Mouse (Mus musculus) layer of hippocampus, adult 18-20 months (tissue): ENCODE measurements around the gene Rps23. TPM values are rescaled to one million over a fixed set of nuclear protein-coding genes. Genes with fewer than 3 reads are reported as not detected.
"Not testable (repeated sequence)": the region's sequence is repeated elsewhere in the genome, so short reads cannot be mapped to it uniquely, and the experiment has no call there.

Experiments used
- DNase-seq, 2 experiments: peaks; one replicate each; pipeline ENCODE4 v3.0.0; 2022; ENCODE audit warnings: low spot score in 2 of 2
- long read RNA-seq: library from polyadenylated mRNA; stranded (forward); transcript quantifications from one replicate; pipeline ENCODE4 v2.0.0, GENCODE M21; 2021
- total RNA-seq, 2 experiments: library from RNA; stranded (reverse); gene quantifications; 2 replicates each; pipeline ENCODE4 v1.2.3; 2021

The Rps23 gene
- 100 to 1,000 TPM; 231 to 265 TPM for total RNA-seq
- long read RNA-seq, transcript Rps23-201 (4 exons, 937 nt), result major isoform, 56 of 59 reads
- long read RNA-seq, partial matches to known transcripts, result 2 of 59 reads
- long read RNA-seq, other reads (novel, unspliced or antisense), result 0 of 59 reads

DNA sequence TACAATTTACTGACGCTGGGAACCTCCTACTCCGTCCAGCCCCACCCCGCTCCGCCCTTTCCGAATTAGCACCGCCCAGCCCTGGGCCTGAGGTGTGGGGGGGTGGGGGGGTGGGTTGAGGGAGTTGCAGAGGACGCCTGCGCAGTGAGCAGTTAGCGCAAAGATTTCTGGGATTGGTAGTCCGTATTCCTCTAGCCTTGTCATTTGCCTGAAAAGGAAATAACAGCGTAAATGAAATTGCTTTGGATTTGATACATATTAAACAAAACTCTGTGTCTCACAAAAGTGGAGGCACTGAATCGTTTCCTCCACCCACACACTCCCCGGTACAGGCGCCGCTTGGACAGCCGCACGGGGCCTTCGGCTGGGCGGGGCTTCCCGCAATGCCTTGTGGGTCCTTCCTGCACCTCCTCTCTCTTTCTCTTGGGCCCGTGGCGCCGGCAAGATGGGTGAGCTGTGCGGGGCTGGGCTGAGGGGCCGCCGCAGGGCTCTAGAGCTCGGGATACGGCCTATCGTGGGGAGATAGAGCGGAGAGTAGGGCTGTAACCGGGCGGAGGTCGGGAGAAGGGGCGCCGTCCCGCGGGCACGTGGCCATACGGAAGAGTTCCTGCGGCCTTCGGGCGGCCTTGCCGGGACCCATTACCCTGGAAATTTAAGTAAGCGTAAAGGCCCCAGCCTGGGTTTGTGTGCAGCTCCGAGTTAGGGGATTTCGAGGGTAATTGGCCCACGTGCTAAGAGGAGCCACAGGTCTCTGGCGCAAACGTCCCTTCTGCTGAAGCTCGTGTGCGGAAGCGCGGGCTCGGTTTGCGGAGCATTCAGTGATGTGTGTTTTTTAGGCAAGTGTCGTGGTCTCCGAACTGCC is at the start of gene Rps23:
TSS of gene Rps23 (plus strand) at position 208 of the 862 bp plus-strand sequence.
- peak; percentile 88 to 92 for DNase-seq

DNA sequence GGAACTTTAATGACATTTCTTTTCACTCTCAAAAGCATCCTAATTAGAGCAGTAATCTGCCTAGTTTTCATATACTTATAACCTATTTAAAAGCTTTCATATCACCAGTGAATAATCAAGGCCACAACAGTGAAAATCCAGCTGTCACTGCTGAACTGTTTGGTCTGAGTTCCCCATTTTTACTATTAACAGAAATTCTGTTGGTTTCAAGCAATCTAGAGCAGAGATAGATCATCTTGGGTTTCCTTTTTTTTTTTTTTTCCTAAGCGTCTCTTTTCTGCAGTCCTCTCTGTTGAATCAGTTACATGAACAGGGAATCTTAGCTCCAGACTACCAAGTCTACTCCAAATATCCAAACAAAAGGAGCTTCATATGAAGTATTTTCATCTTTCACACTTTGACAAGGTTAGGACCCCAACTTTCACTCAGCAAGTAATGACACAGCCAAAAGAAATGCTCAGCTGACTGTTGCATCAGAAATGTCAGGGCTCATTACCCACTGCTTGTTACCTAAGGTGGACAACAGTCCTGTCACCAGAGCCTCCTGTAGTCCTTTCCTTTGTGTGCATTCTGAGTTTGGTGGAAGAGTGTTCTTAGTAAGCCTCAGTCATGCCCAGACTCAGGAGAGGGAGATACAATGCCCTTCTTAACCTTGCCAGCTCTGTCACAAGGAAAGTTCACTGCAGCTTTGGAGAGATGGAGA is 40.9 kb upstream of the Rps23 start:
- no peak for DNase-seq

DNA sequence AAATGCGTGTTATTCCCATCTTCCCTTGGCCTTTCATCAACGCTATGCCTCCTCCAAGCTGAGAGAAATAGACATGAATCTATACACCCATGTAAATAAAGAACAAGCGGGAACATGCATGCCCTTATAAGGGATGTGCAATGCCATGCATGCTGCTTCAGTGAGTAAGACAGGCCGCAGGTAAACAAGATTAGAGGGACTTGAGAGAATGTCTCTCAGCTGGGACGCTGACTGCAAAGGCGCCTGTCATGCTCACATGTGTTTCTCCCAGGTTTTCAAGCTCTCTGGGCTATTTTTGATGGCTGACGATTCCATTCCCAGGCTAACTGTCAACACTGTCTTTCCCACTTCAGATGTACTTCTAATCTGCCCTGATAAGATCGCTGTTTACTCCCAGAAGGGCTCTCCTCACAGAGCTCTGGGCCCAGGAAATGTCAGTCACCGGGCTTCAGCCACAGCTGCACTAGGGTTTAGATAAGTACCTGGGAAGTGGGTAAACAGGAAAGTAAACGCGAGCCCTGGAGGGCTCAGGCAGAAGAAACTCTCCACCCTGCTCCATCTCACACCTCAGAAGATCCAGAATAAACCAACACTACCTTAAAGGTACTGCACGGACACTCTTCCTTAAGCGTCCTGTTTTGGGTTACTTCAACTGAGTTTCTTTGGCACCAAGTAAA is 36.8 kb upstream of the Rps23 start:
- DNase-seq, result no peak

DNA sequence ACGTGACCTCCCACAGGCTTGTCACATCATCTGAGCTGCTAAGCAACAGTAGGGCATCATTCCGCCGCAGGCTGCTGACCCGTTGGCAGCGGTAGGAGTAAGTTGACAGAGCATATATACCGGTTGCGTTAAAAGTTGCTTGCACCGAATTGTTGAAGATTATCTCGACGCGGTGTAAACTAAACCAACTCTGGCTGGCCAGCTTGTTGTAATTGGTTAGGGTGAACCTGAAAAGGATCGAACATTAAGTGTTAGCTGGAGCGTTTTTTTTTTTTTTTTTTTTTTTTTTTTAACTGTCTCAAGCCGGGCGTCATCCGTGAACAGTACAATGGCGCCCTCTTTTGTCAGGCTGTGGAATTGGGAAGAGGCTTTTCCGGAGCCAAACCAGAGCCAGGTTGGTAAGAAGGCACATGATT is 36.2 kb upstream of the Rps23 start:
- DNase-seq, result peak; percentile 30 to 85

DNA sequence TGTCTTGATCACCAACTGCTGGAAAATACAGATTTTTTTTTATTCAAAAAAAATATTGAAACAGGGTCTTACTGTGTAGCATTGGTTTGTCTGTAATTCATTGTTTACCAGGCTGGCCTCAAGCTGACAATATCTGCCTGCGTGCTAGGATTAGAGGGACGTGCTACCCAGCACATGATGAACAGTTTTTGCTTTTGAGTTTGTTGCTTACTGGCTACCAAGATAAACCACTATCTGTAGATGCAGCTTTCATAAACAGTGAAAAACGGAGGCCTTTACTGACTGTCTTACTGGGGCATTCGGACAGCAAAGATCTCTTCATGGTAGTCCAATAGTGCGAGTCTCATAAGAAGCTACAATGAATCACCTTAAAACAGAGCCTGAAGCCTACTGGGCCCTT is 32.6 kb upstream of the Rps23 start:
- DNase-seq, result no peak

DNA sequence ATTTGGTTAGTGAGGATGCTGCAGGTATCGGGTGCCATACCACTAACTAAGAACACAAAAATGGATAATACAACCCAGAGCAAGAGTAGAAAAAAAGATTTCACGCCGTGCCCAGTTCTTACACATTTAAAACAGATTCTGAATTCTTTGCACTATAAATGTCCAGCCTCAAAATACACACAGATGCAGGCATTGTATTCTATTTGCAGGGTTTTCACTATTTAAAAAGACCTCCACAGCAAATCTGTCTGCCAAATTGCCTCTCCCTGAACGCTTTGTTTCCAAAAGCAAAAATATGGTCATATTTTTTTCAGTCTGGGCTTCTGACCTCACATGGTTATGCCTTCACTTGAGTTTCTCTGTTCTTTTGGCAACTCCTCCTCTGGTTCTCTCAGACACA is 27.9 kb upstream of the Rps23 start:
- DNase-seq, result no peak

DNA sequence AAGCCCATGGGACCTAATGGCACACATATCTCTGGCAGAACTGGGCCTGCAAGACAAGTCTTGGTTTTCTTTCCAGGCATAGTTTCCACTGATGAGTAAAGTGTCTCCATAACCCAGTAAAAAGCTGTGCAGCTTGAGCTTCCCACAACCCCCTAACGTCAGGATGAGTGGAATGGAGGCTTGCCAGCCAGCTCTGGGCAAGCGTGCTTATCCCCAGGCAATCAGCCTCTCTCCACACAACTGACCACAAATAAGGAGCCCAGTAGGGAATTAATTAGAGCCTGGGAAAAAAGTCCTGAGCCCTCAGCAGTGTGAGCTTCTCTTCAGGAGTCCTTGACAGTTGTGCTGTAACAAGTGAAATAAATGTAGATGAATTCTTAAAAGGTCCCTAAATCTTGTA is 26.7 kb upstream of the Rps23 start:
- peak in 1 of 2 experiments; percentile 36 for DNase-seq

DNA sequence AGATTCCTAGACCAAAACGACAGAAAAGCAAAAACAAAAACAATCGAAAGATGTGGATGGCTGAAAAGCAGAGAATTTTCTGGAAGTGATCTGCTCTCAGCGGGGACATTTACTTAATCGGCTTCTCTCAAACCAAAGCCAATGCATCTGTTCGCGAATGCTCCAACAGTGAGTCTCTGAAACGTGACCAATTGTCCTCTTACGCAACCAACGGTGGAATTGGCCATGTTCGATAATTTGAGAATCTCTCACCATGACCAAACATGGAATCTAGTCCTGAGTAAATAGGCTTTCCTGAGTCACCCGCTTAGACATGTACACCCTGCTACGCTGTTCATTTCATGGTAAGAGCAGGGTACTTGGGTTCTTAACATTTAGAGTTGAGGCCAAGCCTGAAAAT is 25.9 kb upstream of the Rps23 start:
- DNase-seq, result no peak

DNA sequence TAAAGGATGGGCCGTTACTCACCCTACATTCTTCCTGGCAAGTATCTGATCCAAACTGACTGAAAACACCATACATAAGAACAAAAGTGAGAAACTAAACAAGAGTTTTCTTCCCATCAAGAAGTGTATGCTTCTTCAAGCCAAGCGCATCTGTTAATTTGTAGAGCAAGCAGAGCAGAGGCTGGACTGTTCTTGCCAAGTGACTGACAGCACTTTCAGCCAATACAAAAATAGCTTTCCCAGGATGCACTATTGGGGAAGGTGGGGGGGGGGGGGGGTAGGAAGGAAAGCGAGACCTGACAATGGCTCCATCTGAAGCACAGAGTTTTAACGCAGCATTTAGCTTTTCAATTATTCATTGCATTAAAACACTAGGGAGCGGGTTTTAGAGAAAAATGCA is 17.6 kb upstream of the Rps23 start, which contains the start of gene Atp6ap1l:
TSS of gene Atp6ap1l (minus strand) at position 180 of the 400 bp plus-strand sequence.
- DNase-seq, result no peak

DNA sequence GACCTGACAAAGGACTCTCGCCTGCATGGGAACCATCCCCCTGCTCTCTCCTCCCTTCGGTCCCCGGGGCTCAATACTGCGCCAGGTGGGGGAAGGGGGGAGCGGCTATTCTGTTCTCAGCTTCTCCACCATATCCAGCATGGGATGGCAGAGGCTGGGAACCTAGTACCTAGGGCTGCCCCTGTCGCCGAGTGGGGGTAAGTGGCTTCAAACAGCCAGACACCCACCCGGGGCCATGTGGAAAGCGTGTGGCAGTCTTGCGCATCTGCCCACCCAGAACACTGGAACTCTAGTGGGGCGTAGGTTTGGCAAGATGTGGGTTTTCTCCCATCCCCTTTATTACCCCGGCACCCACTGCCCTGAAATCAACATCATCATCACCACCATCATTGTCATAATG is 15.4 kb upstream of the Rps23 start:
- no peak for DNase-seq

DNA sequence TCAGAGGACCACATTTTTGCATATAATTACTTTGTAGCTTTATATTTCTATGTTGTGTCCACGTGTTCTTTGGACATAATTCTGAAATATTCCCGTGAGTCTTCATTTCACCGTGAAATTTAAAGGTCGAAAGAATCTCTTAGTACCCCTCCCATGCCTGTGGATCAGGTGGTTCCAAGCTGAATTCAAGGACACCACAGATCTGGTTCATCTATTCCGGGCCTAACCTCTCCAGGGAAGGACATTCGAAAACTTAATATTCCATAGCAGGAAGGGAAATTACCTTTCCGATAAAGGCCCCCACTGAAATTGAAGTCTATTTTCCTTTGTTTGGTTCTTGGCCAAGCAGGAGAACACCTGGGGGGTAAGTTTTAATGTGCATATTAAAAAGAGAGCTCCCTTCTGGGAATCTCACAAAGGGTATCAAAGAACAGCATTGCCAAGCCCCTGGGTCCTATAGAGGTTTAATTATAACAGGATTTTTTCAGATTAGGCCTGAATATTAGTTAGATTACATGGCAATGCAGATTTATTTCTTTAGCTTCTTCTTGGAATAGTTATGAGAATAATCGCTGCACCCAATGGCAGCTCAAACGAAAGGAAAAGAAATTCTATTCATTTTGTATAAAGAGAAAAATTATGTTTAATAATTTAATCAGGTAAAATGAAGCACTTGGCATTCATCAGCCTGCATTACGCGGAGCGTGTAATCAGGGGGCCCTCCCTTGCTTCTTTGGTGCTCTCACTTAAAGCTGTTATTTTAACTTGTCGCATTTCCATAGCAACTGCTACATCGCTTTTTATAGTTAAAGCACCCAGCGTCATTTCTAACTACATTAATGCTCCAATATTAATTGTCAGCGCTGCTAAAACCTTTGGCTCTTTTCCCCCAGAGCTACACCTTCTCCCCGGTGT is 9.7 kb upstream of the Rps23 start:
- DNase-seq, result peak in 1 of 2 experiments; percentile 49

DNA sequence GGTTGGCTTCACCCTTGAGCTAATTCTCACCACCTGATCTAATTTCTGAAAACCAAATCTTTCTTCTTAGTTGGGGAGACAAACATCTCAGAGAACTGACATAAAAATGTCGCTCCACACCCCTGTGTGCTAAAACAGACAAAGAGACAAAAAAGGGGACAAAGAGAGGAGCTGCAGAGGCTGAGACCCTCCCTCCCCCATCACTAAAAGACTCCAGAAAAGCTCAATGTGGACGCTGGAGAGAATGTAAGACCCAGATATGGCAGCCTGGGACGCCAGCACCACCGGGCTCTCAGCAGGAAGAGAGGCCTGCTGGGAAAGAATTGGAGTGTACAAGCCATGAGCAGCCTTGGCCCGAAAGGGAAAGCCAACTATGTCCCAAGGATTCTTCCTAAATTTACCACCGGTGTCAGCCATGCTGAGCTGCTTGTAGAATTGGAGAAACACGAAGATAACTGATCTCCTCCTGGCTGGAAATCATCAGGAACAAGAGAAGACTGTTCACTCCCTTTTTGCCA is 9.0 kb upstream of the Rps23 start:
- peak in 1 of 2 experiments; percentile 26 for DNase-seq

DNA sequence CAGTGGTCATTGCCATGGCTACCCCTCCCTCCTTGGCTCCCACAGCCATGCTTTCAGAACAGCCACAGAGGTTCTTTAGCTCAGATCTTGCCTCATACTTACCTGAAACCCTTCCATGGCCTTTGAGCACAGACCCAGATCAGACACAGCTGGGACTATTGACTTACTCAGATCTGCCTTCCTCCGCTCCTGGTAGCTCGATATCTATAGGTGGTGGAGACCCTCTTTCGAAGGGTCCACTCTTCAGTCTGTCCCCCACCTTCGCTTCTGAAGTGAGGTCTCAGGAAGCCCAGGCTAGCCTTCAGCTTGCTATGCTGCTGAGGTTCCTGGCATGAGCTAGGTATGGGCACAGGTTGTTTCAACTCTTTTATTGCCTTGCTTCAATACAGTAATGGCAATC is 8.0 kb upstream of the Rps23 start:
- DNase-seq, result no peak

DNA sequence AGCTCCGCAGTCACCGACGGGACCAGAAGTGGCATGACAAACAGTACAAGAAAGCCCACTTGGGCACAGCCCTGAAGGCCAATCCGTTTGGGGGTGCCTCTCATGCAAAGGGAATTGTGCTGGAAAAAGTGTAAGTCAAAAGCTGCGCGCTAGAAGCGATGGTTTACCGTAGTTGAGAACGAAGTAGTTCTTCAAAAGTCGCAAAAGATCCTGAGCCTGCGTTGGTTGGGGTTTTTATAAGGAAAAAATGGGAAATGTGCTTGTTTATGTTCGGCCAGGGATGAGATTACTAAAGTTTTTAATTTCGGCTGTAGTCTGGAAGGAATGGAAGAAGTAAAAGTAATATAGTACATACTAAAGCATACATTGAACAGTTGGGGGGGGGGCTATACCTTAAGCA is 859 bp downstream of the Rps23 start:
- DNase-seq, result not testable (repeated sequence)

DNA sequence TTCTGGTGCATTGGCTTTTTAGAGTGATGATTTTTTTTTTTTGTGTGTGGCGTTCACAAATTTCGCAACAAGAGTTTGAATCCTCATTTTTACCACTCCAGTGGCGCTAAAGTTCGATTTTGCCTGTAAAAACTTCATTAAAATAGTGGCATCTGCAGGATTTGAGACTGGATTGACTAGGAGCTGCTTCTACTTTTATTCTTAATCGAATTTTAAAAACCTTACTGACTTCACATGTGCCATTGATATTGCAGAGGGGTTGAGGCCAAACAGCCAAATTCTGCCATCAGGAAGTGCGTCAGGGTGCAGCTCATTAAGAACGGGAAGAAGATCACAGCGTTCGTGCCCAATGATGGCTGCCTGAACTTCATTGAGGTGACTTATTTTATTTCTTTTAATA is 1.3 kb downstream of the Rps23 start:
- no peak for DNase-seq

DNA sequence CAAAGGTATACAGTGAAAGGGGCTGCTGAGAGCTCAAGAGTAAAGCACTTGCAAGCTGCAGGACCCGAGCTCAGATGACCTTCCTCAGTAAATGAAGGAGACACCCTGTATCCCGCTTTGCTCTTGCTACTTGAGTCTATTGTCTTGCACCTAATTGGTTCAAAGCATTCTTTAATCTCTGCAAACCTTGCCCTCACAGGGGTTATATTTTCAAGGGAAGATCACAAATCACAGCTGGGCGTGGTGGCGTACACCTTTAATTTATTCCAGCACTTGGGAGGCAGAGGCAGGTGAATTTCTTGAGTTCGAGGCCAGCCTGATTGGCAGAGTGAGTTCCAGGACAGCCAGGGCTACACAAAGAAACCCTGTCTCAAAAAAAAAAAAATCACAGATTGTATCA is 2.4 kb downstream of the Rps23 start:
- DNase-seq, result no peak

DNA sequence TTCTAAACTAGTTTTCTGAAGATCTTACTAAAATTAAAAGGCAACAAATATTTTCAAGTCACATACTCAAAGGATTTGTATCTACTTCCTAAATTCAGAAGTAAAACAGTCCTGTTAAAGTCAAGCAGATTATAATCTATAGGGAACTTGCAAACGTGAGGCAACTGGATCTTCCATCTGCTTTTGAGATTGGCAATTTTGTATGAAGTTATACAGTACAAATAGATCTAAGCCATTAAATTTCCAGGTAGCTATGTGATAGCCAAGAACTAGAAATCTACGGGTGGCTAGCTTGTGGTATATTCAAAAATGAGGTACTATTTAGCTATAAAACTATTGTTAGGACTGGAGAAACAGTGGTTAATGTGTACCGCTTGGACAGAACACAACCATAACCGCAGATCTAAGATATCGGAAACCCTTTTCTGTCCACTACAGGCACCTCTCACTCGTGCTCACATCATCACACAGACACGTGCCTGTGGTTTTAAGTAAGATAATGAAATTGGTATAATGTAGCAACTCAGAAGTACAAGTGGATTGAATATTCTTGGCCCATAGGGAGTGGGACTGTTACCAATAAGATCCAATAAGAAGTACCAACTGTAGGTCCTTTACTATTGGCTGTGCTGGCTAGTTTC is 3.5 kb downstream of the Rps23 start:
- DNase-seq, result no peak

DNA sequence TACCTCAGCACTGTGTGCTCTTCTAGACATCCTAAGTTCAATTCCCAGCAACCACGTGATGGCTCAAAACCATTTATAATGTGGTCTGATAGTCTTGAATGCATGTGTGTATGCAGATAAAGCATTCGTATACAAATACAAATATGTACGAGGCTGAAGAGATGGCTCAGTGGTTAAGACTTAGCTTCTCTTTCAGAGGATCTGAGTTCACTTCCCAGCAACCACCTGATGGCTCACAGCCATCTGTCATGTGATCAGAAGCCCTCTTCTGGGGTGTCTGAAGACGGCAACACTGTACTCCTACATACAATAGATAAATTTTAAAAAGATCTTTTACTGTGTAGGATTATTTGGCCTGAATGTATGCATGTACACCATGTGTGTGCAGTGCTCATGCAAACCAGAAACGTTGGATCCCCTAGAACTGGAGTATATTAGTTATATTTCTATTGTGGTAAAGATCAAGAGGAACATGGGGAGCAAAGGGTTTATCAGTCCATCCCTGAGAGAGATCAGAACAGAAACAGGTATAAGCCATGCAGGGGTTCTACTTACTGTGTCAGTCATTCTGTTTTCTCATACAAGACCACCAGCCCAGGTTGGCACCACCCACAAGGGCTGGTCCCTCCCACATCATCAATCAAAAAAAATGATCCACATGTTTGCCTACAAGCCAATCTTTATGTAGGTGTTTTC is 4.3 kb downstream of the Rps23 start:
- no peak for DNase-seq

DNA sequence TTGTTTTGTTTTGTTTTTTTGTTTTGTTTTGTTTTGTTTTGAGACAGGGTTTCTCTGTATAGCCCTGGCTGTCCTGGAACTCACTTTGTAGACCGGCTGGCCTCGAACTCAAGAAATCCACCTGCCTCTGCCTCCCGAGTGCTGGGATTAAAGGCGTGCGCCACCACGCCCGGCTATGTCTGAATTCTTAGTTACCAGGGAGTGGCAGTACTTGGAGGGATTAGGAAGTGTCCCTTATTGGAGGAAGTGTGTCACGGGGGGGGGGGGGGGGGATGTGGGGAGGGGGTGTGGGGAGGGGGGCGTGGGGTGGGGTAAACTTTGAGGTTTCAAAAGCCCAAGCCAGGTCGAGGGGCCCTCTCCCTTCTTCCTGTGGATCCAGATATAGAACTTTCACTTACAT is 5.5 kb downstream of the Rps23 start:
- not testable (repeated sequence) for DNase-seq
